Mouse (Mus musculus): ENCODE measurements around the gene Wbp2nl. TPM values are rescaled to one million over a fixed set of nuclear protein-coding genes. Genes with fewer than 3 reads are reported as not detected.

Gene Wbp2nl
- total and polyA plus RNA-seq, 3 experiments = not detected

DNA sequence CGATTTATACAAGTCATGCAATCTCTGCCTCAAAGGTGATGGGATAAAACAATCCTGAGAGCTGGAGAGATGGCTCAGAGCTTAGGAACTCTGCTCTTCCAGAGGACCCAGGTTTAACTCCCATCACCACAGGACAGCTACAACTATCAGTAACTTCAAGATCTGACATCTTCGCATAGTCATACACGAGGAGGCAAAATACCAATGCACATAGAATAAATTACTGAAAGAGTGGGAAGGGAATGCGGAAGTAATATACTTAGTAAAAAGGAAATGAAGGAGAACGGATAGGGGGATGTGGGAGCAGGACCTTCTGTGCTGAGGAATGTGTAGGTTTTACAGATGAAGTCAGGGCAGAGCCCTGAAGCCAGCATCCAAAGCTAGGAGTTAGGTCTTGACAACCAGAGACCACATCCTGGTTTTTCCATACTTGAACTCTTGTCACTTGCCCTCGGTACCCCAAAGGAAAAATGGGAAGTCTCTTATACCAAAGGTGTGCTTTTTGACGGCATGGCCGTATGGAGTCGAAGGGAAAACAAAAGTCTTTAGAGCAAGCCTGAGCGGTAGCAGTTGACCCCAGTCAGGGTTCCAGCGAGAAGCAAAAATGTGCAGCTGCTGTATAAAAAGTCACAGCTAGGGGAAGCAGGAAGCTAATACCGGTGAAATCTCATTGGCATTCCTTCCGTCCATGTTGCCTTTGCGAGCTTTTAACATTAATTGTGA, 48.0 kb downstream of the Wbp2nl start:
- Histone ChIP-seq H3K79me2 (ENCODE audit: control insufficient read depth, insufficient read depth, low read length, poor library complexity) (peaks cover 40% of the 10 kb centered on the region), H3K9ac (ENCODE audit: control insufficient read depth, low read depth, low read length, poor library complexity, severe bottlenecking) (peak overlapping the region; percentile 73), H3K36me3 (ENCODE audit: control insufficient read depth in 1 of 2, insufficient read depth in 2 of 2, low read length in 2 of 2) (peaks cover 0 to 55% of the 10 kb centered on the region in 2 experiments; a peak in 2 of 4 replicates), H3K4me3 (ENCODE audit: control insufficient read depth in 1 of 2, insufficient read depth in 1 of 2, low read depth in 2 of 2, low read length in 2 of 2) (peak overlapping the region; percentile 67 to 83), H3K9me3 (replicated peaks; ENCODE audit: insufficient read depth, low read length) (no peaks in the 10 kb centered on the region), H3K27ac (ENCODE audit: control insufficient read depth, low read depth, low read length) (peak overlapping the region; percentile 87), H3K27me3 (ENCODE audit: control insufficient read depth in 1 of 2, insufficient read depth in 2 of 2, low read length in 2 of 2) (no peaks in the 10 kb centered on the region), H3K4me1 (ENCODE audit: control insufficient read depth in 1 of 2, insufficient read depth in 2 of 2, low read length in 2 of 2) (peaks cover 14 to 61% of the 10 kb centered on the region in 2 experiments)
- TF ChIP-seq ZNF384 (IDR thresholded peaks at IDR 0.05; ENCODE audit: low read depth, low read length) = no peak
- TF ChIP-seq ELF1 (IDR thresholded peaks at IDR 0.05; ENCODE audit: low read depth, low read length) = peak; percentile 63; the same call in 1 of the 2 replicates
- TF ChIP-seq SIN3A (IDR thresholded peaks at IDR 0.05; ENCODE audit: low read length) = peak; percentile 12; the same call in 1 of the 2 replicates
- TF ChIP-seq POLR2A (IDR thresholded peaks at IDR 0.05; ENCODE audit: control insufficient read depth in 1 of 2, insufficient read depth in 1 of 2, low read depth in 1 of 2, low read length in 2 of 2, poor library complexity in 1 of 2) = peak in 1 of 2 experiments; percentile 22; a peak in 1 of 4 replicates
- TF ChIP-seq NELFE (IDR thresholded peaks at IDR 0.05; ENCODE audit: low read depth, low read length) = 0 out of 2 replicates have a peak, but pooled peaks have one; percentile 6
- no peak for TF ChIP-seq TCF12 (IDR thresholded peaks at IDR 0.05; ENCODE audit: low read depth, low read length)
- TF ChIP-seq MAZ (IDR thresholded peaks at IDR 0.05; ENCODE audit: low read depth, low read length) = peak; percentile 53; the same call in 1 of the 2 replicates
- TF ChIP-seq USF2 (IDR thresholded peaks at IDR 0.05; ENCODE audit: borderline replicate concordance in 1 of 2, insufficient read depth in 1 of 2, low read depth in 1 of 2, low read length in 2 of 2) = no peak
- TF ChIP-seq MAX (IDR thresholded peaks at IDR 0.05; ENCODE audit: low read length) = peak; percentile 49; the same call in 1 of the 2 replicates
- TF ChIP-seq EP300 (IDR thresholded peaks at IDR 0.05; ENCODE audit: low read depth in 1 of 2, low read length in 2 of 2) = 0 out of 4 replicates have a peak, but pooled peaks of 1 of the 2 experiments have one; percentile 20
- 0 out of 2 replicates have a peak, but pooled peaks have one; percentile 3 for TF ChIP-seq ETS1 (IDR thresholded peaks at IDR 0.05; ENCODE audit: low read depth, low read length)
- no peak for TF ChIP-seq POLR2AphosphoS2 (IDR thresholded peaks at IDR 0.05; ENCODE audit: low read length)
- TF ChIP-seq TBP (IDR thresholded peaks at IDR 0.05; ENCODE audit: low read depth, low read length) = peak; percentile 36; the same call in 1 of the 2 replicates
- TF ChIP-seq USF1 (IDR thresholded peaks at IDR 0.05; ENCODE audit: low read depth, low read length) = no peak
- DNase-seq (ENCODE audit: low read depth, low spot score) = peak; percentile 69

DNA sequence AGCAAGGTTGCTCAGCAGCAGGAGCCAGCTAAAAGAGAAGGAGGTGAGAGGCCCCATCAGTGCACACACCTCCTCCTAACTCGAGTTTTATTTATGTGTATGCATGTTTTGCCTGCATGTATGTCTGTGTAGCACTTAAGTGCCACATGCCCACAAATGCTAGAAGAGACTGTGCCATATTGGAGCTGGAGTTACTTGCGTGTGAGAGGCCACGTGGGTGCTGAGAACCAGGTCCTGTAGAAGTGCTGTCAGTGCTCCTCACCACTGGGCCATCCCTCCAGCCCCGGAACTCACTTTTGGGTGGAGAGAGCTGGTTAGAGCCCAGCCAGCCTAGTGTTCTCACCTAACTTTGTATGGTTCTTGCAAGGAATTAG, 48.5 kb downstream of the Wbp2nl start:
- Histone ChIP-seq H3K79me2 (ENCODE audit: control insufficient read depth, insufficient read depth, low read length, poor library complexity) (peaks cover 43% of the 10 kb centered on the region), H3K4me3 (ENCODE audit: control insufficient read depth in 1 of 2, insufficient read depth in 1 of 2, low read depth in 2 of 2, low read length in 2 of 2) (peak overlapping the region; percentile 67 to 83), H3K36me3 (ENCODE audit: control insufficient read depth in 1 of 2, insufficient read depth in 2 of 2, low read length in 2 of 2) (peaks cover 0 to 59% of the 10 kb centered on the region in 2 experiments; a peak in 2 of 4 replicates), H3K4me1 (ENCODE audit: control insufficient read depth in 1 of 2, insufficient read depth in 2 of 2, low read length in 2 of 2) (peaks cover 19 to 65% of the 10 kb centered on the region in 2 experiments), H3K27me3 (ENCODE audit: control insufficient read depth in 1 of 2, insufficient read depth in 2 of 2, low read length in 2 of 2) (no peaks in the 10 kb centered on the region), H3K9me3 (replicated peaks; ENCODE audit: insufficient read depth, low read length) (no peaks in the 10 kb centered on the region), H3K27ac (ENCODE audit: control insufficient read depth, low read depth, low read length) (peak overlapping the region; percentile 87), H3K9ac (ENCODE audit: control insufficient read depth, low read depth, low read length, poor library complexity, severe bottlenecking) (peak overlapping the region; percentile 73)
- TF ChIP-seq POLR2A (IDR thresholded peaks at IDR 0.05; ENCODE audit: control insufficient read depth in 1 of 2, insufficient read depth in 1 of 2, low read depth in 1 of 2, low read length in 2 of 2, poor library complexity in 1 of 2) (no peak; a peak in 1 of 4 replicates), POLR2AphosphoS5 (IDR thresholded peaks at IDR 0.05; ENCODE audit: borderline replicate concordance, low read depth, low read length) (peak; percentile 45; the same call in 1 of the 2 replicates), TBP (IDR thresholded peaks at IDR 0.05; ENCODE audit: low read depth, low read length) (no peak), ZMIZ1 (IDR thresholded peaks at IDR 0.05; ENCODE audit: low read depth, low read length) (0 out of 2 replicates have a peak, but pooled peaks have one; percentile 33), MXI1 (IDR thresholded peaks at IDR 0.05; ENCODE audit: low read depth, low read length) (peak; percentile 70; the same call in 1 of the 2 replicates), USF1 (IDR thresholded peaks at IDR 0.05; ENCODE audit: low read depth, low read length) (0 out of 2 replicates have a peak, but pooled peaks have one; percentile 23), MAX (IDR thresholded peaks at IDR 0.05; ENCODE audit: low read length) (peak; percentile 64), MYC (IDR thresholded peaks at IDR 0.05; ENCODE audit: low read depth, low read length) (peak; percentile 43; the same call in 1 of the 2 replicates)
- peak; percentile 52 for DNase-seq (ENCODE audit: low read depth, low spot score)
